ENCODE assay signal across 10 mouse cellular contexts in genomic region chr8:71593556-71594323, GRCm38 (mm10). TPM values are rescaled to one million over a fixed set of nuclear protein-coding genes. Genes with fewer than 3 reads are reported as not detected.
DNase-seq lines count a peak whose midpoint lies in the region; ATAC-seq and TF ChIP-seq lines count a peak whose summit lies in the region.
"Had no signal": no experiment of that assay in that cellular context is flagged by ENCODE, and none has a peak within 500 bp of the region (broad histone marks: within the 10 kb centered on the region; RNA-seq: fewer than 3 reads in every experiment).

No protein-coding gene starts in this region.

- WGBS in heart, embryonic 15.5 days, result 88% methylated on average over 8 of the region's 8 CpGs
- WGBS in hindbrain, embryonic 13.5 days, result 93% methylated on average over 8 of the region's 8 CpGs
- WGBS in liver, embryonic 13.5 days (ENCODE audit: insufficient replicate concordance), result 87% methylated on average over 8 of the region's 8 CpGs

- TF ChIP-seq EP300 in MEL (IDR thresholded peaks at IDR 0.05; ENCODE audit: low read depth in 1 of 2, low read length in 2 of 2), result no peak

- no peak for ATAC-seq in heart, embryonic 15.5 days (replicated peaks; ENCODE audit: insufficient number of reproducible peaks, insufficient read depth, low FRiP score, low read depth)
- no peak for ATAC-seq in hindbrain, embryonic 13.5 days (ENCODE audit: low FRiP score)
- ATAC-seq in liver, embryonic 13.5 days (ENCODE audit: low read depth), result no peak

- H3K79me2 ChIP-seq in MEL (ENCODE audit: control insufficient read depth, insufficient read depth, low read length, poor library complexity), result peaks cover 21% of the 10 kb centered on the region

- intact Hi-C loops in heart, postnatal 10 days (cut with DNase I), result no loop called here

- no peak for TF ChIP-seq CTCF in MEL (IDR thresholded peaks at IDR 0.05 in 2 of 3, conservative IDR thresholded peaks at IDR 0.05 in 1 of 3; ENCODE audit: control insufficient read depth in 1 of 3, insufficient read depth in 1 of 3, low read depth in 2 of 3, low read length in 3 of 3, poor library complexity in 1 of 3, severe bottlenecking in 1 of 3)

- no peak for TF ChIP-seq POLR2A in MEL (IDR thresholded peaks at IDR 0.05; ENCODE audit: control insufficient read depth in 1 of 2, insufficient read depth in 1 of 2, low read depth in 1 of 2, low read length in 2 of 2, poor library complexity in 1 of 2)

- DNase-seq in heart, postnatal 10 days, result no peak
- DNase-seq in MEL (ENCODE audit: low read depth, low spot score), result no peak
- DNase-seq in liver, embryonic 13.5 days, result no peak
- no peak for DNase-seq in ovary, postnatal 36 days (ENCODE audit: low spot score)
- DNase-seq in embryo, embryonic 11 days, result no peak
- no peak for DNase-seq in embryo, embryonic 10.5 days (ENCODE audit: low spot score)
- DNase-seq: right cerebral cortex, postnatal 25 days; thymus, postnatal 36 days had no signal

- no peaks in the 10 kb centered on the region for H3K9me3 ChIP-seq in heart, embryonic 15.5 days (replicated peaks)
- H3K9me3 ChIP-seq in MEL (replicated peaks; ENCODE audit: insufficient read depth, low read length), result no peaks in the 10 kb centered on the region
- no peaks in the 10 kb centered on the region for H3K9me3 ChIP-seq in hindbrain, embryonic 13.5 days
- no peaks in the 10 kb centered on the region for H3K9me3 ChIP-seq in liver, embryonic 13.5 days (replicated peaks)

- H3K4me1 ChIP-seq in heart, embryonic 15.5 days (replicated peaks), result peaks cover 32% of the 10 kb centered on the region
- peaks cover 9 to 28% of the 10 kb centered on the region in 2 experiments for H3K4me1 ChIP-seq in MEL (ENCODE audit: control insufficient read depth in 1 of 2, insufficient read depth in 2 of 2, low read length in 2 of 2)
- H3K4me1 ChIP-seq in hindbrain, embryonic 13.5 days (replicated peaks), result peaks cover 45% of the 10 kb centered on the region
- H3K4me1 ChIP-seq in liver, embryonic 13.5 days (replicated peaks), result peaks cover 55% of the 10 kb centered on the region

- no peak overlapping the region for H3K27ac ChIP-seq in heart, embryonic 15.5 days
- no peak overlapping the region for H3K27ac ChIP-seq in MEL (ENCODE audit: control insufficient read depth, low read depth, low read length)
- peak overlapping the region; percentile 99; the same call in 1 of the 2 replicates for H3K27ac ChIP-seq in hindbrain, embryonic 13.5 days
- H3K27ac ChIP-seq in liver, embryonic 13.5 days, result no peak overlapping the region

- H3K9ac ChIP-seq in heart, embryonic 15.5 days, result 0 out of 2 replicates have a peak overlapping the region, but pooled peaks have one; percentile 96
- peak overlapping the region; percentile 89; the same call in 1 of the 2 replicates for H3K9ac ChIP-seq in MEL (ENCODE audit: control insufficient read depth, low read depth, low read length, poor library complexity, severe bottlenecking)
- peak overlapping the region; percentile 96 for H3K9ac ChIP-seq in hindbrain, embryonic 13.5 days
- H3K9ac ChIP-seq in liver, embryonic 13.5 days, result 0 out of 2 replicates have a peak overlapping the region, but pooled peaks have one; percentile 3

- H3K4me2 ChIP-seq in heart, embryonic 15.5 days, result peak overlapping the region; percentile 86; the same call in 1 of the 2 replicates
- peak overlapping the region; percentile 85 for H3K4me2 ChIP-seq in hindbrain, embryonic 13.5 days
- peak overlapping the region; percentile 95 for H3K4me2 ChIP-seq in liver, embryonic 13.5 days

- no peaks in the 10 kb centered on the region for H3K36me3 ChIP-seq in heart, embryonic 15.5 days
- H3K36me3 ChIP-seq in MEL (ENCODE audit: control insufficient read depth in 1 of 2, insufficient read depth in 2 of 2, low read length in 2 of 2), result peaks cover 0 to 12% of the 10 kb centered on the region in 2 experiments; a peak in 3 of 4 replicates
- H3K36me3 ChIP-seq in hindbrain, embryonic 13.5 days, result peaks cover 13% of the 10 kb centered on the region; the same call in 1 of the 2 replicates
- H3K36me3 ChIP-seq in liver, embryonic 13.5 days, result no peaks in the 10 kb centered on the region

- no peak for TF ChIP-seq RAD21 in MEL (IDR thresholded peaks at IDR 0.05; ENCODE audit: low read depth, low read length)

- H3K4me3 ChIP-seq in heart, embryonic 15.5 days, result peak overlapping the region; percentile 82; the same call in 1 of the 2 replicates
- H3K4me3 ChIP-seq in MEL (ENCODE audit: control insufficient read depth in 1 of 2, insufficient read depth in 1 of 2, low read depth in 2 of 2, low read length in 2 of 2), result peak overlapping the region in 1 of 2 experiments; percentile 79; a peak in 2 of 4 replicates
- no peak overlapping the region; the same call in 1 of the 2 replicates for H3K4me3 ChIP-seq in hindbrain, embryonic 13.5 days
- H3K4me3 ChIP-seq in liver, embryonic 13.5 days (replicated peaks), result peak overlapping the region; percentile 79; the same call in 1 of the 2 replicates

- no peaks in the 10 kb centered on the region for H3K27me3 ChIP-seq in heart, embryonic 15.5 days
- H3K27me3 ChIP-seq in MEL (ENCODE audit: control insufficient read depth in 1 of 2, insufficient read depth in 2 of 2, low read length in 2 of 2), result no peaks in the 10 kb centered on the region
- no peaks in the 10 kb centered on the region for H3K27me3 ChIP-seq in hindbrain, embryonic 13.5 days
- H3K27me3 ChIP-seq in liver, embryonic 13.5 days, result no peaks in the 10 kb centered on the region

TF ChIP-seq in MEL, 35 proteins besides CTCF, POLR2A, EP300 and RAD21:
- TF ChIP-seq CHD1 (IDR thresholded peaks at IDR 0.05; ENCODE audit: low read depth, low read length), result no peak
- TF ChIP-seq ZMIZ1 (IDR thresholded peaks at IDR 0.05; ENCODE audit: low read depth, low read length), result no peak
- no peak for TF ChIP-seq USF2 (IDR thresholded peaks at IDR 0.05; ENCODE audit: borderline replicate concordance in 1 of 2, insufficient read depth in 1 of 2, low read depth in 1 of 2, low read length in 2 of 2)
- no peak for TF ChIP-seq CHD2 (IDR thresholded peaks at IDR 0.05; ENCODE audit: low read length)

RNA-seq across cellular contexts. Expression of gene Pgls, which starts 1.8 kb away (rescaled TPM):
- 159 and 171 TPM in 2 replicates for polyA plus RNA-seq in heart, embryonic 15.5 days (2015; fragmentation: Nextera tagmentation; extraction: Ambion mirVana)
- total RNA-seq in heart, postnatal 10 days (2021), result 10 to 100 TPM; 78.8 to 87.3 TPM
- 219 and 257 TPM in 2 replicates for total RNA-seq in MEL (2012; rRNA removed)
- 100 to 1,000 TPM in 1 of 2 experiments, not detected in 1; 225 TPM for polyA plus RNA-seq in MEL (2012; ENCODE audit: insufficient read depth in 1 of 2, insufficient read length in 2 of 2, low read depth in 1 of 2, low replicate concordance in 2 of 2, missing spikeins in 1 of 2)
- 197 and 204 TPM in 2 replicates for polyA plus RNA-seq in hindbrain, embryonic 13.5 days (2015; fragmentation: Nextera tagmentation; extraction: Ambion mirVana)
- polyA plus RNA-seq in liver, embryonic 13.5 days (2015; fragmentation: Nextera tagmentation; extraction: Ambion mirVana), result 104 and 110 TPM in 2 replicates

RNA-seq across cellular contexts. Expression of gene Fam129c, which starts 3.7 kb away (rescaled TPM):
- 2.1 and 3.1 TPM in 2 replicates for polyA plus RNA-seq in heart, embryonic 15.5 days (2015; fragmentation: Nextera tagmentation; extraction: Ambion mirVana)
- 1 to 10 TPM in 1 of 2 experiments, under 1 TPM in 1; 0.81 to 1.3 TPM for total RNA-seq in heart, postnatal 10 days (2021)
- total RNA-seq in MEL (2012; rRNA removed), result 3.8 and 7.6 TPM in 2 replicates
- polyA plus RNA-seq in MEL (2012; ENCODE audit: insufficient read depth in 1 of 2, insufficient read length in 2 of 2, low read depth in 1 of 2, low replicate concordance in 2 of 2, missing spikeins in 1 of 2), result 1 to 10 TPM in 1 of 2 experiments, not detected in 1; 8.3 TPM
- 6.9 and 8.2 TPM in 2 replicates for polyA plus RNA-seq in hindbrain, embryonic 13.5 days (2015; fragmentation: Nextera tagmentation; extraction: Ambion mirVana)
- polyA plus RNA-seq in liver, embryonic 13.5 days (2015; fragmentation: Nextera tagmentation; extraction: Ambion mirVana), result 0.28 and 0.80 TPM in 2 replicates

RNA-seq across cellular contexts. Expression of gene Colgalt1, which starts 17.1 kb away (rescaled TPM):
- polyA plus RNA-seq in heart, embryonic 15.5 days (2015; fragmentation: Nextera tagmentation; extraction: Ambion mirVana), result 50.4 and 64.5 TPM in 2 replicates
- total RNA-seq in heart, postnatal 10 days (2021), result 10 to 100 TPM; 46.3 to 54.9 TPM
- 37.8 and 50.9 TPM in 2 replicates for total RNA-seq in MEL (2012; rRNA removed)
- 100 to 1,000 TPM in 1 of 2 experiments, 10 to 100 TPM in 1; 59.0 to 102 TPM for polyA plus RNA-seq in MEL (2012; ENCODE audit: insufficient read depth in 1 of 2, insufficient read length in 2 of 2, low read depth in 1 of 2, low replicate concordance in 2 of 2, missing spikeins in 1 of 2)
- polyA plus RNA-seq in hindbrain, embryonic 13.5 days (2015; fragmentation: Nextera tagmentation; extraction: Ambion mirVana), result 57.5 and 63.2 TPM in 2 replicates
- 21.4 and 21.9 TPM in 2 replicates for polyA plus RNA-seq in liver, embryonic 13.5 days (2015; fragmentation: Nextera tagmentation; extraction: Ambion mirVana)

RNA-seq across cellular contexts. Expression of gene Slc27a1, which starts 25.1 kb away (rescaled TPM):
- polyA plus RNA-seq in heart, embryonic 15.5 days (2015; fragmentation: Nextera tagmentation; extraction: Ambion mirVana), result 18.8 and 27.8 TPM in 2 replicates
- 100 to 1,000 TPM; 118 to 120 TPM for total RNA-seq in heart, postnatal 10 days (2021)
- total RNA-seq in MEL (2012; rRNA removed), result 0.42 and 0.46 TPM in 2 replicates
- 1 to 10 TPM in 1 of 2 experiments, not detected in 1; 1.3 TPM for polyA plus RNA-seq in MEL (2012; ENCODE audit: insufficient read depth in 1 of 2, insufficient read length in 2 of 2, low read depth in 1 of 2, low replicate concordance in 2 of 2, missing spikeins in 1 of 2)
- 78.5 and 81.9 TPM in 2 replicates for polyA plus RNA-seq in hindbrain, embryonic 13.5 days (2015; fragmentation: Nextera tagmentation; extraction: Ambion mirVana)
- 2.3 and 2.5 TPM in 2 replicates for polyA plus RNA-seq in liver, embryonic 13.5 days (2015; fragmentation: Nextera tagmentation; extraction: Ambion mirVana)

RNA-seq across cellular contexts. Expression of gene Nxnl1, which starts 27.3 kb away (rescaled TPM):
- 0.08 TPM in 1 of 2 replicates, not detected in the other for polyA plus RNA-seq in heart, embryonic 15.5 days (2015; fragmentation: Nextera tagmentation; extraction: Ambion mirVana)
- total RNA-seq in heart, postnatal 10 days (2021), result under 1 TPM in 1 of 2 experiments, not detected in 1; 0.12 TPM
- 0.04 TPM in 1 of 2 replicates, not detected in the other for total RNA-seq in MEL (2012; rRNA removed)
- polyA plus RNA-seq in MEL (2012; ENCODE audit: insufficient read depth in 1 of 2, insufficient read length in 2 of 2, low read depth in 1 of 2, low replicate concordance in 2 of 2, missing spikeins in 1 of 2), result 1 to 10 TPM in 1 of 2 experiments, not detected in 1; 1.2 TPM
- polyA plus RNA-seq in hindbrain, embryonic 13.5 days (2015; fragmentation: Nextera tagmentation; extraction: Ambion mirVana), result not detected in 2 replicates
- polyA plus RNA-seq in liver, embryonic 13.5 days (2015; fragmentation: Nextera tagmentation; extraction: Ambion mirVana), result 0.13 and 0.14 TPM in 2 replicates

Comparison
In these comparisons a context has a peak if more than half of its experiments do, and no peak if none do; other contexts are left out.
1. H3K9ac ChIP-seq: peak in every context shown above with its lines; median percentile 96 in heart, embryonic 15.5 days; 96 in hindbrain, embryonic 13.5 days; 89 in MEL; 3 in liver, embryonic 13.5 days.